Mouse (Mus musculus) liver, embryonic 16.5 days (tissue): ENCODE data around the gene Cbr2. TPM values are rescaled to one million over a fixed set of nuclear protein-coding genes. Genes with fewer than 3 reads are reported as not detected.

Source experiments
- ATAC-seq: fragments of 200-750 bp; cut with Nextera tagmentation; 2 replicates; pipeline ENCODE4 v1.8.0; 2017; ENCODE audit warnings: low read depth, mild to moderate bottlenecking, moderate number of reproducible peaks, moderate library complexity
- H3K27ac ChIP-seq: fragments of 300-500 bp; sonication (generic); 2 replicates; pipeline ENCODE4 v1.5.1; 2014; ENCODE audit warnings: mild to moderate bottlenecking, low read length
- H3K27me3 ChIP-seq: fragments of 300-500 bp; sonication (generic); 2 replicates; pipeline ENCODE4 v1.6.1; 2014; ENCODE audit warnings: low read depth, low read length, mixed read lengths; ENCODE audit not compliant: control insufficient read depth, insufficient read depth
- H3K36me3 ChIP-seq: fragments of 300-500 bp; sonication (generic); 2 replicates; pipeline ENCODE4 v1.6.1; 2014; ENCODE audit warnings: mild to moderate bottlenecking; ENCODE audit not compliant: control insufficient read depth, insufficient read depth
- H3K4me1 ChIP-seq: fragments of 300-500 bp; sonication (generic); 2 replicates; pipeline ENCODE4 v1.6.1; 2014; ENCODE audit warnings: low read depth, low read length, mixed read lengths; ENCODE audit not compliant: control insufficient read depth
- H3K4me2 ChIP-seq: fragments of 300-500 bp; sonication (generic); 2 replicates; pipeline ENCODE4 v1.6.1; 2014; ENCODE audit warnings: low read depth, low read length, mixed read lengths
- H3K4me3 ChIP-seq: fragments of 300-500 bp; sonication (generic); 2 replicates; pipeline ENCODE4 v1.5.1; 2014; ENCODE audit warnings: low read depth, mild to moderate bottlenecking, low read length
- H3K9ac ChIP-seq: fragments of 300-500 bp; sonication (generic); 2 replicates; pipeline ENCODE4 v1.6.1; 2014; ENCODE audit warnings: low read depth, low read length
- H3K9me3 ChIP-seq: fragments of 300-500 bp; sonication (generic); replicated peaks from 2 replicates; pipeline ENCODE4 v1.6.1; 2016; ENCODE audit warnings: low read length; ENCODE audit not compliant: control insufficient read depth
- WGBS: fragments of 180-500 bp; shearing (Covaris S2); extraction: QIAGEN DNeasy Blood & Tissue Kit; methylation state at CpG from one replicate; pipeline ENCODE4 v1.1.7; 2014; ENCODE audit not compliant: insufficient replicate concordance; 5-methylcytosine and 5-hydroxymethylcytosine counted together
- polyA plus RNA-seq: library from polyadenylated mRNA; unstranded; fragments of >200 nt; fragmentation: Nextera tagmentation; extraction: Ambion mirVana; gene quantifications from 2 replicates; pipeline ENCODE4 v1.2.1, GENCODE M21; 2015

Gene Cbr2
- polyA plus RNA-seq, 1 experiment from 2014 or later, result 0.31 TPM

- no peaks in the 10 kb centered on the region for H3K9me3 ChIP-seq
- peak within 1 kb of the TSS; percentile 63 for H3K9ac ChIP-seq
- peaks cover 5% of the 10 kb centered on the region for H3K27me3 ChIP-seq
- peak within 1 kb of the TSS; percentile 90 for H3K4me2 ChIP-seq
- peak; percentile 87 for ATAC-seq
- peaks cover 6% of the 10 kb centered on the region for H3K4me1 ChIP-seq
- H3K36me3 ChIP-seq, result no peaks in the 10 kb centered on the region
- peak within 1 kb of the TSS; percentile 69 for H3K4me3 ChIP-seq
- 1% methylated on average over 14 of the region's 14 CpGs for WGBS
- peak within 1 kb of the TSS; percentile 56 for H3K27ac ChIP-seq
Measured at GRCm38 (mm10) chr11:120727169-120727527, 4.8 kb downstream of the Cbr2 start, which contains the start of gene Dcxr. TSS of gene Dcxr (minus strand) at chr11:120727281.

DNA sequence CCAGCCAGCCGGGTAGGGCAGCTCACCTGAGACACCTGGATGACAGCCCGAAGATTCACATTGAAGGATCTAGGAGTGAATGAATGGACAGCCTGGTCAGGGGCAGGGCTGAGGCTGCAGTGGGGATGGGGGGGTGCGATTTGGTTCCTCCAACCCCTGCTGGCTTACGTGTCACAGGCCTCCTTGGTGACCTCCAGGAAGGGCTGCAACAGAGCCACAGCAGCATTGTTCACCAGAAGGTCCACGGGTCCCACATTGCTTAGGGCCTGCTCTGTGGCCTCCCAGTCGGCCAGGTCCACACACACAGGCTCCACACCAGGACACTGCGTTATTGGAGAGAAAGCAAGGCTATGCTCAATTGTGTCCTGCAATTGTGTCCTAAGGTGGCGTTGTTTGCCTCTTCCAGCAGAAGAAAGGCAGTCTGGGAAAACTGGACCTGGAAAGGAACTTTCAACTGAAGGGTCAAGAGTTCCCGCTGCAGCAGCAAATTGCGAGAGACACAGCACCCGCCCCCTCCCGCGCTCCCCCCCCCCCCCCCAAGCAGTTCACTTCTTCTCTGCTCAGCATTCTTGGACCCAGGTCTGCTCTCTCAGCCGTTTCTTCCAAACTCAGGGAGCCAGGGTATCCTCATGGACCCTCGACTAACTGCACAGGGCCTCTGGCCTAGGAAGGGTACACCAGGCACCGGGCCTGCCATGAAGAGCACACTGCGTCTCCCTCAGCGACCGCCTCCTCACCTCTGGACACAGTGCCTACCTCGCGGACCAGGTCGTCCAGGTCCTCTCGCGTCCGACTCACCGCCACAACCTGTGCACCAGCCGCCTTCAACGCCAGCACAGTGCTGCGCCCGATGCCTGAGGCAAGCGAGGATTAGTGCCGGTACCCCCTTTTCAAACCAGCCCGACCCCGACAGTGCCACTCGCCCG lies 5.4 kb downstream of the Cbr2 start:
- WGBS, result 21% methylated on average over 34 of the region's 36 CpGs
- H3K4me2 ChIP-seq, result peak overlapping the region; percentile 90
- ATAC-seq, result peak; percentile 38
- peak overlapping the region; percentile 63 for H3K9ac ChIP-seq
- peak overlapping the region; percentile 69 for H3K4me3 ChIP-seq
- H3K9me3 ChIP-seq, result no peaks in the 10 kb centered on the region
- peak overlapping the region; percentile 56 for H3K27ac ChIP-seq
- H3K36me3 ChIP-seq, result no peaks in the 10 kb centered on the region
- H3K27me3 ChIP-seq, result peaks cover 12% of the 10 kb centered on the region
- peaks cover 13% of the 10 kb centered on the region for H3K4me1 ChIP-seq

GRCm38 (mm10) chr11:120723509-120723908 lies 8.4 kb downstream of the Cbr2 start:
- H3K9ac ChIP-seq, result no peak overlapping the region
- no peak overlapping the region for H3K4me3 ChIP-seq
- peaks cover 24% of the 10 kb centered on the region for H3K27me3 ChIP-seq
- H3K4me2 ChIP-seq, result no peak overlapping the region
- no peaks in the 10 kb centered on the region for H3K36me3 ChIP-seq
- 80% methylated on average over 7 of the region's 7 CpGs for WGBS
- no peak for ATAC-seq
- peaks cover 19% of the 10 kb centered on the region for H3K4me1 ChIP-seq
- H3K9me3 ChIP-seq, result no peaks in the 10 kb centered on the region
- H3K27ac ChIP-seq, result no peak overlapping the region

- Histone ChIP-seq H3K4me2 (no peak overlapping the region), H3K27ac (no peak overlapping the region), H3K9ac (no peak overlapping the region), H3K27me3 (peaks cover 24% of the 10 kb centered on the region), H3K4me1 (peaks cover 19% of the 10 kb centered on the region), H3K36me3 (no peaks in the 10 kb centered on the region), H3K9me3 (no peaks in the 10 kb centered on the region), H3K4me3 (no peak overlapping the region)
- no peak for ATAC-seq
- WGBS, result 77% methylated on average over 11 of the region's 11 CpGs
Measured at GRCm38 (mm10) chr11:120722761-120723382, 9.0 kb downstream of the Cbr2 start.

GRCm38 (mm10) chr11:120722067-120722630 lies 9.8 kb downstream of the Cbr2 start:
- Histone ChIP-seq H3K27ac (no peak overlapping the region), H3K36me3 (no peaks in the 10 kb centered on the region), H3K4me1 (peaks cover 17% of the 10 kb centered on the region), H3K27me3 (peaks cover 24% of the 10 kb centered on the region), H3K4me2 (peak overlapping the region; percentile 81), H3K9me3 (no peaks in the 10 kb centered on the region), H3K9ac (no peak overlapping the region), H3K4me3 (peak overlapping the region; percentile 51)
- no peak for ATAC-seq
- 20% methylated on average over 21 of the region's 21 CpGs for WGBS

- Histone ChIP-seq H3K9ac (peak within 1 kb of the TSS; percentile 32; the same call in 1 of the 2 replicates), H3K4me1 (peaks cover 17% of the 10 kb centered on the region), H3K4me3 (peak within 1 kb of the TSS; percentile 51), H3K9me3 (no peaks in the 10 kb centered on the region), H3K36me3 (no peaks in the 10 kb centered on the region), H3K27ac (no peak within 1 kb of the TSS), H3K27me3 (peaks cover 24% of the 10 kb centered on the region), H3K4me2 (peak within 1 kb of the TSS; percentile 81)
- under 1% methylated on average over 89 of the region's 90 CpGs for WGBS
- peak; percentile 28; the same call in 1 of the 2 replicates for ATAC-seq
Measured at GRCm38 (mm10) chr11:120721124-120722066, 10.5 kb downstream of the Cbr2 start, which contains the start of gene Rac3. TSS of gene Rac3 (plus strand) at chr11:120721470.

- Histone ChIP-seq H3K9me3 (no peaks in the 10 kb centered on the region), H3K4me3 (no peak overlapping the region), H3K27me3 (peaks cover 24% of the 10 kb centered on the region), H3K4me1 (peaks cover 17% of the 10 kb centered on the region), H3K4me2 (0 out of 2 replicates have a peak overlapping the region, but pooled peaks have one; percentile 81), H3K27ac (no peak overlapping the region), H3K9ac (no peak overlapping the region), H3K36me3 (no peaks in the 10 kb centered on the region)
- ATAC-seq, result no peak; the same call in 1 of the 2 replicates
- 8% methylated on average over 17 of the region's 17 CpGs for WGBS
Measured at GRCm38 (mm10) chr11:120720450-120720849, 11.5 kb downstream of the Cbr2 start.

DNA sequence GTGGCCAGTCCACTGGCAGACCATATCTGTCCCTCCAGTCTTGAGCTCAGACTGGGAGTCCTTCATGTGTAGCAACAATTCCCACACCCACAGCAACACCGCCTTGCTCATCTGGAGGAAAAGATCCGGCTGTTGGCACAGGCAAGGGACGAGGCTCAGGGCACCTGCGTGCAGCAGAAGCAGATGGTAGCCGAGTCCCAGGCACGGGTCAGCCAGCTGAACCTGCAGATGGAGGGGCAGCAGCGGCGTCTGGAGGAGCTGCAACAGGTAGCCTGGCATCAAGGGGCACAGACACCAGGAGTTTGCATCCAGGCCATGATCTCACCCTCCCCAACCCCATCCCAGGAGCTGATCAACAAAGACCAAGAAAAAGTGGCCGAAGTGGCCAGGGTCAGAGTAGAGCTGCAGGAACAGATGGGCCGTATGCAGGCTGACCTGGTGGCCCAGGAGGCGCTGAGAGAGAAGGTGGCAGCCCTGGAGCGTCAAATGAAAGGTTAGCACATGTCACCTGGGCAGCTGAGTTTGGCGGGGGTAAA lies 12.0 kb downstream of the Cbr2 start:
- 76% methylated on average over 13 of the region's 13 CpGs for WGBS
- H3K9ac ChIP-seq, result no peak overlapping the region
- no peaks in the 10 kb centered on the region for H3K36me3 ChIP-seq
- H3K9me3 ChIP-seq, result no peaks in the 10 kb centered on the region
- H3K4me3 ChIP-seq, result no peak overlapping the region
- H3K4me2 ChIP-seq, result no peak overlapping the region
- no peak for ATAC-seq
- H3K27me3 ChIP-seq, result peaks cover 24% of the 10 kb centered on the region
- H3K4me1 ChIP-seq, result peaks cover 18% of the 10 kb centered on the region
- H3K27ac ChIP-seq, result no peak overlapping the region
